Mouse (Mus musculus) retina, postnatal 1 day (tissue): ENCODE measurements around the gene Synm.

Experiments
- DNase-seq: peaks from one replicate; pipeline ENCODE4 v3.0.0-alpha.2; 2012

The Synm gene

GRCm38 (mm10) chr7:67695906-67696305, 63.6 kb downstream of the Synm start:
- no peak for DNase-seq

GRCm38 (mm10) chr7:67692791-67693538, 66.6 kb downstream of the Synm start:
- DNase-seq: no peak

GRCm38 (mm10) chr7:67692141-67692540, 67.4 kb downstream of the Synm start:
- no peak for DNase-seq

GRCm38 (mm10) chr7:67691036-67691435, 68.5 kb downstream of the Synm start:
- no peak for DNase-seq

GRCm38 (mm10) chr7:67689793-67690192, 69.7 kb downstream of the Synm start:
- DNase-seq: no peak

GRCm38 (mm10) chr7:67688281-67688680, 71.3 kb downstream of the Synm start:
- DNase-seq: no peak

GRCm38 (mm10) chr7:67686545-67686944, 73.0 kb downstream of the Synm start:
- DNase-seq: peak; percentile 24

GRCm38 (mm10) chr7:67683006-67683405, 76.5 kb downstream of the Synm start:
- DNase-seq: no peak

- DNase-seq: no peak
Measured at GRCm38 (mm10) chr7:67681078-67681477, 78.5 kb downstream of the Synm start.
